Mouse (Mus musculus) midbrain, embryonic 10.5 days (tissue): ENCODE results near the gene Slc26a1. TPM values are rescaled to one million over a fixed set of nuclear protein-coding genes. Genes with fewer than 3 reads are reported as not detected.
"Not testable (repeated sequence)": the region's sequence is repeated elsewhere in the genome, so short reads cannot be mapped to it uniquely, and the experiment has no call there.

Experiments
- DNase-seq: peaks from one replicate; pipeline ENCODE4 v3.0.0-alpha.2; 2017; ENCODE audit warnings: low spot score
- H3K27ac ChIP-seq: fragments of 300-500 bp; sonication (generic); replicated peaks from 2 replicates; pipeline ENCODE4 v1.5.1; 2016; ENCODE audit warnings: mild to moderate bottlenecking
- H3K27me3 ChIP-seq: fragments of 300-500 bp; sonication (generic); 2 replicates; pipeline ENCODE4 v1.6.1; 2016; ENCODE audit warnings: low read depth, mild to moderate bottlenecking; ENCODE audit not compliant: poor library complexity, severe bottlenecking
- H3K36me3 ChIP-seq: fragments of 300-500 bp; sonication (generic); 2 replicates; pipeline ENCODE4 v1.6.1; 2016; ENCODE audit warnings: mild to moderate bottlenecking, moderate library complexity
- H3K4me1 ChIP-seq: fragments of 300-500 bp; sonication (generic); 2 replicates; pipeline ENCODE4 v1.6.1; 2016
- H3K4me3 ChIP-seq: fragments of 300-500 bp; sonication (generic); 2 replicates; pipeline ENCODE4 v1.5.1; 2016; ENCODE audit warnings: mild to moderate bottlenecking, moderate library complexity
- H3K9me3 ChIP-seq: fragments of 300-500 bp; sonication (generic); replicated peaks from 2 replicates; pipeline ENCODE4 v1.6.1; 2016; ENCODE audit warnings: mild to moderate bottlenecking
- WGBS: fragments of 180-500 bp; shearing (Covaris S2); methylation state at CpG from one replicate; pipeline ENCODE4 v1.1.7; 2016; 5-methylcytosine and 5-hydroxymethylcytosine counted together
- polyA plus RNA-seq: library from polyadenylated mRNA; unstranded; fragments of >200 nt; fragmentation: Nextera tagmentation; extraction: Ambion mirVana; gene quantifications from 2 replicates; pipeline ENCODE4 v1.2.1, GENCODE M21; 2016

Gene Slc26a1
- polyA plus RNA-seq, 1 experiment from 2014 or later, result 0.56 TPM

GRCm38 (mm10) chr5:108648937-108649576, 26.3 kb downstream of the Slc26a1 start:
- no peaks in the 10 kb centered on the region for H3K9me3 ChIP-seq
- H3K27me3 ChIP-seq, result no peaks in the 10 kb centered on the region
- H3K36me3 ChIP-seq, result peaks cover 89% of the 10 kb centered on the region
- 91% methylated on average over 11 of the region's 11 CpGs for WGBS
- H3K4me3 ChIP-seq, result no peak overlapping the region
- no peak for DNase-seq
- H3K27ac ChIP-seq, result no peak overlapping the region
- H3K4me1 ChIP-seq, result no peaks in the 10 kb centered on the region

DNA sequence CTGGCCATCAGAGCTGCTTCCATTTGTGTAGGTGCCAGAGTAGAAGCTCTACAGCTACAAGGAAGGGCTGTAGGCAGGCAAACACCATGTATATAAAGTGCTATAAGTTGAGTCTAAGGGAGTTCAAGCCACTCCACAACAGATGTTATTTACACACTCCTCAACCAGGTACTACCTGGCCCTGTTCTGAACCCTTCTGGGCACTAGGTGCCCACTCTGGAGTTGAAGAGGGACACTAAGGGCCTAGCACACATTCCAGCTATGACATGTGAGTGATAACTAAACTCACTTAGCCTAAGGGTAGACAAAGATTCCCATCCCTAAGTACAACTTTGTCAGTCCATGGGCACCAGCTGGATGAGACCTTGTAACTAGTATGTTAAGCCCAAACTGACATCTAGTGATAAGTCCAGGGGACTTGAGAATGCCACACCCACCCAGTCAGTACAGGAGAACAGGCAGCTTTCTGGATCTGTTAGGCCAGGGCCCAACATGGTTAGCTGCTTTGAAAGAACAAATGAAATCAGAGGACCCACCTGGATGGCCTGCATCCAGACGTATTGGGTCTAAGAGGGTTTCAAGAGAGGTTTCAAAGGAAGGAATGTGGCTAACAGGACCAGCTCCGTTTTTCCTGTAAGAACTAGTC, 27.4 kb downstream of the Slc26a1 start:
- no peak overlapping the region for H3K4me3 ChIP-seq
- H3K27me3 ChIP-seq, result no peaks in the 10 kb centered on the region
- H3K4me1 ChIP-seq, result no peaks in the 10 kb centered on the region
- H3K9me3 ChIP-seq, result no peaks in the 10 kb centered on the region
- WGBS, result 85% methylated on average over 2 of the region's 2 CpGs
- no peak overlapping the region for H3K27ac ChIP-seq
- H3K36me3 ChIP-seq, result peaks cover 87% of the 10 kb centered on the region
- no peak for DNase-seq

GRCm38 (mm10) chr5:108647311-108647710, 28.1 kb downstream of the Slc26a1 start:
- Histone ChIP-seq H3K36me3 (peaks cover 83% of the 10 kb centered on the region), H3K9me3 (no peaks in the 10 kb centered on the region), H3K27me3 (no peaks in the 10 kb centered on the region), H3K4me3 (no peak overlapping the region), H3K27ac (no peak overlapping the region), H3K4me1 (no peaks in the 10 kb centered on the region)
- WGBS, result 93% methylated on average over 2 of the region's 2 CpGs
- DNase-seq, result no peak

DNA sequence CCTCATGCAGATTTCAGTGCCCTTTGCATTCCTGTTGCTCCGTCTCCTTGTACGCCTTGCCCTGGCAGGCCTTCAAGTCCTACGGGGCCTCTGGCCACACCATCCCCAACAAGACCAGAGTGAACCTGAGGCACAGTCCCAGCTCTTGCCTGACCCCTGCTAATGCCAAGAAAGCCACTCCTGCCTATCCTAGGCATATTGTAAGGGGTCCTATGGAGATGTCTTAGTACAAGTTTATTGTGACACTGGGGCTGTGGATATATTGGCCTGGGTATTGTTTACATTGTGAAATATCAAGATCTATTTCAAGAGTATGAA, 29.1 kb downstream of the Slc26a1 start:
- H3K27me3 ChIP-seq, result no peaks in the 10 kb centered on the region
- WGBS, result 96% methylated on average over 3 of the region's 3 CpGs
- no peaks in the 10 kb centered on the region for H3K9me3 ChIP-seq
- no peak overlapping the region for H3K4me3 ChIP-seq
- no peaks in the 10 kb centered on the region for H3K4me1 ChIP-seq
- peaks cover 83% of the 10 kb centered on the region for H3K36me3 ChIP-seq
- DNase-seq, result no peak
- no peak overlapping the region for H3K27ac ChIP-seq

GRCm38 (mm10) chr5:108645651-108646342, 29.6 kb downstream of the Slc26a1 start:
- 93% methylated on average over 9 of the region's 9 CpGs for WGBS

GRCm38 (mm10) chr5:108643674-108644073, 31.7 kb downstream of the Slc26a1 start:
- Histone ChIP-seq H3K4me3 (no peak overlapping the region), H3K9me3 (no peaks in the 10 kb centered on the region), H3K4me1 (no peaks in the 10 kb centered on the region), H3K27ac (no peak overlapping the region), H3K27me3 (no peaks in the 10 kb centered on the region), H3K36me3 (peaks cover 62% of the 10 kb centered on the region)
- no peak for DNase-seq
- 83% methylated on average over 2 of the region's 2 CpGs for WGBS

More at GRCm38 (mm10) chr5:108645651-108646342, 29.6 kb downstream of the Slc26a1 start:
- Histone ChIP-seq H3K4me1 (no peaks in the 10 kb centered on the region), H3K36me3 (peaks cover 78% of the 10 kb centered on the region), H3K27me3 (no peaks in the 10 kb centered on the region), H3K9me3 (no peaks in the 10 kb centered on the region), H3K4me3 (no peak overlapping the region), H3K27ac (no peak overlapping the region)
- DNase-seq, result no peak

GRCm38 (mm10) chr5:108636172-108636571, 39.2 kb downstream of the Slc26a1 start:
- Histone ChIP-seq H3K4me3 (no peak overlapping the region), H3K9me3 (no peaks in the 10 kb centered on the region), H3K4me1 (no peaks in the 10 kb centered on the region), H3K36me3 (0 out of 2 replicates have a peak, but pooled peaks cover 6% of the 10 kb centered on the region), H3K27me3 (no peaks in the 10 kb centered on the region), H3K27ac (no peak overlapping the region)
- WGBS, result 79% methylated on average over 4 of the region's 4 CpGs
- no peak for DNase-seq

DNA sequence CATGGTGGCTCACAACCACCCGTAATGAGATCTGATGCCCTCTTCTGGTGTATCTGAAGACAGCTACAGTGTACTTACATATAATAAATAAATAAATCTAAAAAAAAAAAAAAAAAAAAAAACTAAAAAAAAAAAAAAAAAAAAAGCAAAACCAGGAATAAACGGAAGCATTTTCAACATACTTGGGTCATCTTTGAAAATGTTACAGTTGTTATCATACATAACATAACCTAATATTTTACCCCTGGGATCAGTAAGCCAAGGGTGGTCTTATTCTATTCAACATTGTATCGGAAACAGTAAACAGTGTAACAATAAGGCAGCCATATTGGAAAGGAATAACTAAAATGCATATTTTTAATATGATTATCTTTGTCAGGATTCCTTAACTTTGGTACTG, 41.3 kb downstream of the Slc26a1 start:
- WGBS, result 86% methylated on average over 3 of the region's 3 CpGs
- H3K27ac ChIP-seq, H3K36me3 ChIP-seq, H3K4me1 ChIP-seq, DNase-seq, H3K4me3 ChIP-seq, H3K27me3 ChIP-seq, H3K9me3 ChIP-seq: not testable (repeated sequence)

DNA sequence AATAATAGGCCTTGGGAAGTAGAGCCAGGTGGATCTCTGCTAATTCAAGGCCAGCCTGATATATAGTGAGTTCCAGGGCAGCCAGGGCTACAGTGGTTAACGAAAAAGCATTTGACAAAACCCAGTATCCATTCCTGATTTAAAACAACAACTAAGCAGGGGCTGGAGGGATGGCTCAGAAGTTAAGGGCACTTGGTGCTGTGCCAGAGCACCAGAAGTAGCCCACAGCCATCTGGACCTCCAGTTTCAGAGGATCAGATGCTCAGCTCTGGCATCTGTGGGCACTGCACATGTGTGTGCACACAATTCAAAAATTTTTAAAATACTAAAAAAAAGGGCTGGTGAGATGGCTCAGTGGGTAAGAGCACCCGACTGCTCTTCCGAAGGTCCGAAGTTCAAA, 41.7 kb downstream of the Slc26a1 start:
- WGBS, result 84% methylated on average over 4 of the region's 4 CpGs
- no peak overlapping the region for H3K27ac ChIP-seq
- no peak overlapping the region for H3K4me3 ChIP-seq
- H3K9me3 ChIP-seq, result no peaks in the 10 kb centered on the region
- no peak for DNase-seq
- no peaks in the 10 kb centered on the region for H3K36me3 ChIP-seq
- peaks cover 13% of the 10 kb centered on the region for H3K4me1 ChIP-seq
- H3K27me3 ChIP-seq, result no peaks in the 10 kb centered on the region

- H3K36me3 ChIP-seq, result peaks cover under 1% of the 10 kb centered on the region; the same call in 1 of the 2 replicates
- peak within 1 kb of the TSS; percentile 93 for H3K27ac ChIP-seq
- peaks cover 26% of the 10 kb centered on the region for H3K4me1 ChIP-seq
- H3K27me3 ChIP-seq, result no peaks in the 10 kb centered on the region
- peak; percentile 93 for DNase-seq
- peak within 1 kb of the TSS; percentile 88 for H3K4me3 ChIP-seq
- 1% methylated on average over 58 of the region's 58 CpGs for WGBS
- no peaks in the 10 kb centered on the region for H3K9me3 ChIP-seq
Observed at GRCm38 (mm10) chr5:108629634-108630483, 45.5 kb downstream of the Slc26a1 start, which contains the start of the genes Gak and Tmem175. Gene Gak (minus strand): TSS chr5:108629755. Gene Tmem175 (plus strand): TSS chr5:108629770.

DNA sequence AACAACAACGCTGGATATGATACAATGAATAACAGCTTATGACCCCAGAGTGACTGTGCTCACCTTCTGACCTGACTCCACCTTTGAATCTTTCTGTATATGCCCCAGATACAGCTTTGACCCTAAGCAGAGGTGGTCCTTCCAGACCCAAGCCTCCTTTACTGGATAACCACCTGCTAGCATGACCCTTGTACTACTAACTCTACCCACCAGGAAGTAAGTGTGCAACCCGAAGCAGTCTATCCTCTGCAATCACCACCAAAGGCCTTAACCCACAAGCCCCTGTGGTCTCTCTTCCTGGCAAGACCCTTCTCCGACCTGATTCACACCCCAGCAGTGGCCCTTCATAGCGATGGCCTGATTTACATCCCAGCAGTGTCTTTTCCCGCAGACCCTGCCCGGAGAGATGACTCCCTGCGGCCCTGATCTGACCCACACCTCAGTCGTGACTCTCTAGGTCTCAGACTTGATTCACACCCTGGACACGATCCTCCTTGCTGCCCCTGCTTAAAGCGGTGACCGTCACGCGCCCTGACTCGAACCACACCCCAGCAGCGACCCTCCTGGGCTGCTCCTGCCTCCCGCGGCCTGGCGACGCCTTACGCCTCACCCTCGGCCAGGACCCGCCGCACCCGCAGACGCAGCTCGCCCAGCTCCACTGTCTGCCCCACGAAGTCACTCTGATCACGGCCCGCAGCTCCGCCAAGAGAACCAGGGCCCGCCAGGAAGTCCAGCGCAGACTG, 46.3 kb downstream of the Slc26a1 start:
- Histone ChIP-seq H3K36me3 (peaks cover 8% of the 10 kb centered on the region), H3K4me1 (peaks cover 26% of the 10 kb centered on the region), H3K4me3 (peak overlapping the region; percentile 88), H3K27me3 (no peaks in the 10 kb centered on the region), H3K27ac (peak overlapping the region; percentile 93), H3K9me3 (no peaks in the 10 kb centered on the region)
- DNase-seq, result no peak
- 3% methylated on average over 32 of the region's 32 CpGs for WGBS
